Mouse (Mus musculus) adrenal gland, postnatal 10 days (tissue): ENCODE data around the gene Kif3c. TPM values are rescaled to one million over a fixed set of nuclear protein-coding genes. Genes with fewer than 3 reads are reported as not detected.

Source experiments
- DNase-seq: peaks from one replicate; pipeline ENCODE4 v3.0.0; 2021; ENCODE audit warnings: mixed read lengths
- long read RNA-seq, 2 experiments: library from polyadenylated mRNA; stranded (forward); transcript quantifications; one replicate each; pipeline ENCODE4 v2.0.0; 2021
- total RNA-seq, 2 experiments: library from RNA; stranded (reverse); gene quantifications; 2 replicates each; pipeline ENCODE4 v1.2.3; 2021

Gene Kif3c
- 10 to 100 TPM; 13.2 to 18.5 TPM for total RNA-seq
- long read RNA-seq, experiment 1, full-length matches to known transcripts = 11 of 14 reads
- long read RNA-seq, experiment 1, partial matches to known transcripts = 1 of 14 reads
- long read RNA-seq, experiment 1, other reads (novel, unspliced or antisense) = 2 of 14 reads
- long read RNA-seq, experiment 2, full-length matches to known transcripts = 7 of 8 reads
- long read RNA-seq, experiment 2, partial matches to known transcripts = 1 of 8 reads
- long read RNA-seq, experiment 2, other reads (novel, unspliced or antisense) = 0 of 8 reads

- peak; percentile 78 for DNase-seq
Measured at GRCm38 (mm10) chr12:3364508-3365448, at the start of gene Kif3c. Gene Kif3c, plus strand, starts transcription at chr12:3365132.

- peak; percentile 61 for DNase-seq
Measured at GRCm38 (mm10) chr12:3316083-3316482, 48.8 kb upstream of the Kif3c start.

- DNase-seq = no peak
Measured at GRCm38 (mm10) chr12:3316937-3317336, 48.0 kb upstream of the Kif3c start.

GRCm38 (mm10) chr12:3319377-3319776 lies 45.6 kb upstream of the Kif3c start:
- peak; percentile 69 for DNase-seq

GRCm38 (mm10) chr12:3323241-3323640 lies 41.7 kb upstream of the Kif3c start:
- DNase-seq = peak; percentile 45

GRCm38 (mm10) chr12:3325232-3325631 lies 39.7 kb upstream of the Kif3c start:
- no peak for DNase-seq

GRCm38 (mm10) chr12:3329677-3330076 lies 35.3 kb upstream of the Kif3c start:
- DNase-seq = no peak

- no peak for DNase-seq
Measured at GRCm38 (mm10) chr12:3338931-3339330, 26.0 kb upstream of the Kif3c start.

- DNase-seq = no peak
Measured at GRCm38 (mm10) chr12:3344155-3344554, 20.8 kb upstream of the Kif3c start.

GRCm38 (mm10) chr12:3345038-3345437 lies 19.9 kb upstream of the Kif3c start:
- DNase-seq = no peak

GRCm38 (mm10) chr12:3347682-3348081 lies 17.2 kb upstream of the Kif3c start:
- DNase-seq = no peak

- DNase-seq = no peak
Measured at GRCm38 (mm10) chr12:3349387-3349786, 15.5 kb upstream of the Kif3c start.

- peak; percentile 82 for DNase-seq
Measured at GRCm38 (mm10) chr12:3350136-3350535, 14.8 kb upstream of the Kif3c start.

GRCm38 (mm10) chr12:3352216-3352615 lies 12.7 kb upstream of the Kif3c start:
- no peak for DNase-seq

GRCm38 (mm10) chr12:3355068-3355467 lies 9.9 kb upstream of the Kif3c start:
- no peak for DNase-seq

GRCm38 (mm10) chr12:3356824-3357223 lies 8.1 kb upstream of the Kif3c start:
- DNase-seq = no peak

- peak; percentile 90 for DNase-seq
Measured at GRCm38 (mm10) chr12:3359302-3359701, 5.6 kb upstream of the Kif3c start.

GRCm38 (mm10) chr12:3360043-3360442 lies 4.9 kb upstream of the Kif3c start:
- no peak for DNase-seq

- no peak for DNase-seq
Measured at GRCm38 (mm10) chr12:3364076-3364475, 856 bp upstream of the Kif3c start.

- no peak for DNase-seq
Measured at GRCm38 (mm10) chr12:3365449-3366189, 687 bp downstream of the Kif3c start.

GRCm38 (mm10) chr12:3366190-3366956 lies 1.4 kb downstream of the Kif3c start:
- no peak for DNase-seq

- no peak for DNase-seq
Measured at GRCm38 (mm10) chr12:3366957-3367260, 2.0 kb downstream of the Kif3c start.
